Mouse (Mus musculus): ENCODE data around the gene Tmbim4. TPM values are rescaled to one million over a fixed set of nuclear protein-coding genes. Genes with fewer than 3 reads are reported as not detected.
"Not testable (repeated sequence)": the region's sequence is repeated elsewhere in the genome, so short reads cannot be mapped to it uniquely, and the experiment has no call there.

Gene Tmbim4
- polyA plus RNA-seq, 1 experiment: 264 TPM

DNA sequence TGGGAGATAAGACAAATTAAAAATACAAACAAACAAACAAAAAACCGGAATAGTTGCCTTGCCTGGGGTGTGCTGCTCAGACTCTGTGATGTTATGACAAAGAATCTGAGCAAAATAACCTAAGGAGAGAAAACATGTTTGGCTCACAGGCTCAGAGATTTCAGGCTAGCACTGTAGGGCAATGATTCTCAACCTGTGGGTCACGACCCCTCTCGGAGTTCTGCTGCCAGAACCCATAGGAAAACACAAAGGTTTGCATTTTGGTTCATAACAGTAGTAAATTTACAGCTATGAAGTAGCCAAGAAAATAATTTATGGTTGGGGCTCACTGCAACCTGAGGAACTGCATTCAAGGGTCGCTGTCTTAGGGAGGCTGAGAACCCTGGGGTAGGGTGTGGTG, 9.1 kb upstream of the Tmbim4 start:
- 79% methylated on average over 4 of the region's 4 CpGs for WGBS
- no peak for DNase-seq (ENCODE audit: low read depth, low spot score)

DNA sequence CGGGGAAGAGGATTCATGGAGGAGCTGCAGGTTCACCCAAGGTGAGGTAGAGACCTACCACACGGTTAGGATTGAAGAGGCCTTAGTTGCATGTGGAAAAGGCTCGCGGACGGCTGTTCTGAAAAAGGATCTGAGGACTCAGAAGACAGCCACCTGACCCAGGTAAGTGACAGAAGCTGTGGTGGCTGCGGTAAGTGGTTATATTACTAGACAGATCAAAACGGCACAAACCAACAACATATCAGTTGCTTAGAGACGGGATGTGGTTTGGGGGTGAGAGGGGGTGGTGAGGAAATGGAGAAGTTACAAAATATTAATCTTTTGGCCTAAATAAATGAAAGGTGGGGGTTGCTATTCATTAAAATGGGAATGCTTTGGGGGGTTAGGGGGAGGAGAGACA, 8.1 kb upstream of the Tmbim4 start:
- DNase-seq (ENCODE audit: low read depth, low spot score): no peak
- 91% methylated on average over 8 of the region's 8 CpGs for WGBS

- no peak for DNase-seq (ENCODE audit: low read depth, low spot score)
- 68% methylated on average over 14 of the region's 14 CpGs for WGBS
These were observed 4.1 kb upstream of the Tmbim4 start for GRCm38 (mm10) chr10:120197061-120197835.

GRCm38 (mm10) chr10:120201961-120202402, 592 bp downstream of the Tmbim4 start, which contains the start of gene Irak3:
Irak3 (minus strand) TSS chr10:120202130.
- peak; percentile 43 for DNase-seq (ENCODE audit: low read depth, low spot score)
- WGBS: under 1% methylated on average over 13 of the region's 13 CpGs

DNA sequence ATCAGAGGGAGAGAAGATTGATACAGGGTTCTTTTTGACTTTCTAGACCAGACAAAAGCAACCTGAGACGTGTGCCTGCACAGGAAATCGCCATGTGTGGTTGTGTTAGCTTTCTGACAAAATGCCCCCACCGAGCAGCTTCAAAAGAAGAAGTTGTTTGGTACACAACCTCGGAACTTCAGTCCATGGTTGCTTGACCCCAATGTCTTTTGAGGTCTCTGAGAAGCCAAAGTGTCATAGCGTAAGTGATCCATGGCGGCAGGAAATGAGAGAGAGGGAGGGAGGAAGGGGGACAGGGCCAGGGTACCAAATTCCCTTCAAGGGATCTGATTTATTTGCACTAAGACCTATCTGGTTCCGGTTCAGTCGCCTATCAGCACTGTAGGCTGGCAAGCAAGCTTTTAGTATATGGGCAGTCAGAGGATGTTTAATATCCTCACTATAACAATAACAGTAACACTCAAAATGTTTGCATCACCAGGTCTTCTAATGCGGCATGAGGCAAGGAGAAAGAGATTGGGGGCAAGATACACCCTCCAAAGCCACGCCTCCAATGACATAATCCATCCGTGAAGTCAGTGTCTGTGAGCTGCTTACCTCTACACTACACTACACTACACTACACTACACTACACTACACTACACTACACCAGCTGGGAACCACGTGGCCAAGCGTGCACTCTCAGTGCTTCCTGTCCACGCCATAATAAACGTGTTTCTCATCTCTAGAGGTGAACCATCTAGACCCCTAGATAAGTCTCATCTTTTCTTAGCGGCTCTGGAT, 1.3 kb downstream of the Tmbim4 start:
- WGBS: 69% methylated on average over 16 of the region's 16 CpGs
- no peak for DNase-seq (ENCODE audit: low read depth, low spot score)

- WGBS: 80% methylated on average over 13 of the region's 13 CpGs
- no peak for DNase-seq (ENCODE audit: low read depth, low spot score)
These were observed 3.3 kb downstream of the Tmbim4 start for GRCm38 (mm10) chr10:120204591-120205210.

DNA sequence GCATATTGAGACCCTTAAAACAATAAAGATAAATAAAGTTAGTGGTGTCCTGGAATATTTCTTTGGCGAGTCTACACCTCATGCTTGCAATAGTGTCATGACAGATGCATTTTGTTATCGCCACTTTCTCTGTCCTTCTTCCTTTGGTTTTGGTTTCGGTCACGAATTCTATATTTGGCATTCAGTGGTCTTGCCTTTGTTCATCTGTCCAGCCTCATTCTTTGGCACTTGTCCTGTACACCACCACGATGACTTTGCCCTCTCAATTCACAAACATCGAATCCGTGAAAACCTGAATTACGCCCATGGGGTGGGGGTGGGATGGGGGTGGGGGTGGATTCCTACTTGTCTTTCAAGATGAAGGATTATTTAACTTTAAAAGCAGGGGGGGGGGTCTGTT, 6.6 kb downstream of the Tmbim4 start:
- WGBS: 80% methylated on average over 8 of the region's 8 CpGs
- no peak for DNase-seq (ENCODE audit: low read depth, low spot score)

- peak; percentile 69 for DNase-seq (ENCODE audit: low read depth, low spot score)
- WGBS: 1% methylated on average over 53 of the region's 53 CpGs
These were observed 7.5 kb downstream of the Tmbim4 start for GRCm38 (mm10) chr10:120208575-120209538.

GRCm38 (mm10) chr10:120209539-120209925, 8.1 kb downstream of the Tmbim4 start:
- DNase-seq (ENCODE audit: low read depth, low spot score): no peak
- WGBS: 13% methylated on average over 6 of the region's 6 CpGs

GRCm38 (mm10) chr10:120210096-120210495, 8.7 kb downstream of the Tmbim4 start:
- DNase-seq (ENCODE audit: low read depth, low spot score): no peak
- 47% methylated on average over 3 of the region's 3 CpGs for WGBS

DNA sequence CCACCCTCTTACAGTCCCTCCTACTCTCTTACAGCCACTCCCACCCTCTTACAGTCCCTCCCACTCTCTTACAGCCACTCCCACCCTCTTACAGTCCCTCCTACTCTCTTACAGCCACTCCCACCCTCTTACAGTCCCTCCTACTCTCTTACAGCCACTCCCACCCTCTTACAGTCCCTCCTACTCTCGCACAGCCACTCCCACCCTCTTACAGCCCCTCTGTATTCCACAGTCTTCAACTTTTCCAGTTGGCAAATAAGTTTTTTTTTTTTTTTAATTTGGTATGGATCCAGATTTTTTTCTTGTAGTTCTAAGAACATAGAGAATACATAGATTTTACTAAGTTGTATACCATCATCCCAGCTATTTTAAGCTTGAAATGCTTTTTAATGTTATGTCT, 15.7 kb downstream of the Tmbim4 start:
- 72% methylated on average over 1 of the region's 1 CpGs for WGBS
- not testable (repeated sequence) for DNase-seq (ENCODE audit: low read depth, low spot score)

DNA sequence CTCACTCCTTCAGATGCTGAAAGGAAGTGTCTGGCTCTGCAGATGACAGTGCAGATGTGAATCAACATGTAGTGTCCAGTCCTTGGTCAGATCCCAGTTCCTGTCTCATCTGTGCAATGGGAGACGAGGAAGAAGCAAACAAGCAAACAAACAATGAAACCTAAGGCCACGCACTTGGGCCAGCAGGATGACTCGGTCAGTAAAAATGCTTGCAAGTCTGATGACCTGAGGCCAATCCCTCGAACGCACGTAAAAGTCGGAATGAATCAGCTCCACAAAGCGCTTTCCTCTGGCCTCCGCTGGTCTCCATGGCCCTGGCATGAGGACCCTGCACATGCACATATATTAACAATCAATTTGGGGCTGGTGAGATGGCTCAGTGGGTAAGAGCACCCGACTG, 17.6 kb downstream of the Tmbim4 start:
- no peak for DNase-seq (ENCODE audit: low read depth, low spot score)
- WGBS: 89% methylated on average over 10 of the region's 10 CpGs

- DNase-seq (ENCODE audit: low read depth, low spot score): no peak
- 46% methylated on average over 14 of the region's 14 CpGs for WGBS
These were observed 18.4 kb downstream of the Tmbim4 start for GRCm38 (mm10) chr10:120219578-120220359.

DNA sequence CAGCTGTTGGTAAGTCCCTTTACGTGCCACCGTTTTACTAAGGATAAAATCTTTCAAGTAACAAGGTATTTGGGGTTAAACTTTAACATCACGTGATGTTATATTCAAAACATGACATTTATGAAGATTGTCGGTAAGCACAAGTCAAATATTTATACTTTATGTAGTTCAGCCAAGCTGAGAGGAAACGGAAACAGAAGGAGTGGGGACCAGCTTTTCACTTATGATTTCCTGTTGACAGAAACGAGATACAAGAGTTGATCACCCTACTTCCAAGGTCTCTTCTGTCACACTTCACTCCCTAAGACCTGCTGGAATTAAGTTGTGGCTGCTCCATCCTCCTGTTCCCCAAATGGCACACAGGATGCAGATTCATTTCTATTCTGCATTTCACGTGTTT, 19.4 kb downstream of the Tmbim4 start:
- WGBS: 36% methylated on average over 7 of the region's 7 CpGs
- DNase-seq (ENCODE audit: low read depth, low spot score): no peak

DNA sequence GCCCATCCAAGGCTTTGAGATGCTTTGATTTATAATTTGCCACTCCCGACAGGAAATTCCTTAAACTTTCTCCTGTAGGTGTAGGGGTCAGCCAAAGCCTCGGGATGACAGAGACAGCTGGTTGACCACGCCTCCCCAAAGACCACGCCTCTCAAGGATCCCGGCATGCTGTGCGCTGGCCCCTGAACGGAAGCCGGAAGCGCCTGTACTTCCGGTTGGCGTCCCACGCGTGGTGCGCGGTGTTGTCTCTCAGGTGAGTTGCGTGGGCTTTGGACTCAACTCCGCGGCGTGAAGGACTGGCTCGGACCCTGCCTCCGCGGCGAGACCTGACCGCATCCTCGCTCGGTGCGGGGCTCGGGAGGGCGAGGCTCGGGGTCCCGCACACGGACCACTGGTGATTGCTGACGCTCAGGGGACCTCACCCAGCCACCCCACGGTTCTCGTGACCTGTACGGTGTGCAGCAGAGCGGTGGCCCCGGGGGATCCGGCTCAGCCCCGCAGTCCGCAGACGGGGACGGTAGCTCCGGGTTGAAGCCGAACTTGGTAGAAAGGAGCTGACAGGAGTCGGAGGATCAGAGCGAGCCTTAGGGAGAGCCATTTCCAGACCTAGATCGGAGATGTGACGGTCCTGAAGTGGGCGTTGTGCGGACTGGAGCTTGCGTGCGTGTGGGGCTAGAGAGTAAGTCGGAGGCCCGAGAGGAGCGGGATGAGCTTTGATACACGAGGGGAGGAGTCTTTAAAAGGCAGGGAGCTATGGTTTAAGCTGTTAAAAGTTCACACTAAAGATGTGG, 25.7 kb downstream of the Tmbim4 start, which contains the start of gene Llph:
TSS of gene Llph (plus strand) at position 200 of the 791 bp plus-strand sequence.
- peak; percentile 45 for DNase-seq (ENCODE audit: low read depth, low spot score)
- under 1% methylated on average over 57 of the region's 57 CpGs for WGBS

- no peak for DNase-seq (ENCODE audit: low read depth, low spot score)
- 26% methylated on average over 5 of the region's 5 CpGs for WGBS
These were observed 30.3 kb downstream of the Tmbim4 start for GRCm38 (mm10) chr10:120231718-120232117.

- 31% methylated on average over 18 of the region's 18 CpGs for WGBS
- DNase-seq (ENCODE audit: low read depth, low spot score): no peak
These were observed 32.4 kb downstream of the Tmbim4 start for GRCm38 (mm10) chr10:120233655-120234367.

All from large intestine, adult 2 months (tissue).